23 mouse cellular contexts compared by ENCODE assay signal in genomic region chr5:24255421-24255820, GRCm38 (mm10).
"Had no signal": no experiment of that assay in that cellular context is flagged by ENCODE, and none has a peak within 500 bp of the region (broad histone marks: within the 10 kb centered on the region; RNA-seq: fewer than 3 reads in every experiment).

No protein-coding gene starts in this region.

- ATAC-seq: hindbrain, embryonic 16.5 days; inflammation-experienced regulatory T-cells, adult 6 months; intestine, embryonic 15.5 days; intestine, postnatal 0 days; liver, embryonic 12.5 days had no signal

- DNase-seq: gastrocnemius, adult 2 months; gastrocnemius, postnatal 10 days; gastrocnemius, postnatal 25 days; heart, postnatal 36 days; kidney, adult 18-20 months; kidney, adult 8-10 months; kidney, postnatal 10 days; kidney, postnatal 25 days; kidney, postnatal 4 days had no signal

- H3K4me2 ChIP-seq: heart, embryonic 12.5 days; hindbrain, embryonic 12.5 days; hindbrain, embryonic 14.5 days; intestine, embryonic 15.5 days; limb, embryonic 13.5 days; limb, embryonic 15.5 days; liver, embryonic 12.5 days had no signal

- H3K9me3 ChIP-seq: heart, embryonic 10.5 days; intestine, embryonic 15.5 days; limb, embryonic 15.5 days had no signal

- H3K27ac ChIP-seq: gastrocnemius, adult 2 months; heart, embryonic 10.5 days; hindbrain, embryonic 10.5 days; hindbrain, embryonic 12.5 days; hindbrain, embryonic 14.5 days; intestine, embryonic 15.5 days; layer of hippocampus, adult 2 months; left cerebral cortex, adult 2 months; limb, embryonic 13.5 days; limb, embryonic 15.5 days; liver, embryonic 12.5 days had no signal

- H3K4me3 ChIP-seq: gastrocnemius, adult 2 months; heart, embryonic 10.5 days; heart, embryonic 12.5 days; hindbrain, embryonic 10.5 days; hindbrain, embryonic 12.5 days; intestine, embryonic 15.5 days; layer of hippocampus, adult 2 months; left cerebral cortex, adult 2 months; limb, embryonic 13.5 days; limb, embryonic 15.5 days; liver, embryonic 12.5 days had no signal

- H3K27me3 ChIP-seq: heart, embryonic 12.5 days; hindbrain, embryonic 12.5 days; intestine, embryonic 15.5 days; limb, embryonic 13.5 days; limb, embryonic 15.5 days; liver, embryonic 12.5 days had no signal

- H3K4me1 ChIP-seq: heart, embryonic 10.5 days; heart, embryonic 12.5 days; hindbrain, embryonic 10.5 days; hindbrain, embryonic 12.5 days; intestine, embryonic 15.5 days; limb, embryonic 13.5 days; limb, embryonic 15.5 days; liver, embryonic 12.5 days had no signal

- H3K9ac ChIP-seq: heart, embryonic 12.5 days; hindbrain, embryonic 12.5 days; hindbrain, embryonic 14.5 days; intestine, embryonic 15.5 days; limb, embryonic 13.5 days; limb, embryonic 15.5 days; liver, embryonic 12.5 days had no signal

- H3K36me3 ChIP-seq: heart, embryonic 10.5 days; heart, embryonic 12.5 days; hindbrain, embryonic 10.5 days; hindbrain, embryonic 12.5 days; intestine, embryonic 15.5 days; limb, embryonic 13.5 days; limb, embryonic 15.5 days; liver, embryonic 12.5 days had no signal
